Mouse (Mus musculus) forebrain, embryonic 10.5 days (tissue): Measurements from ENCODE around the gene Fads2. TPM values are rescaled to one million over a fixed set of nuclear protein-coding genes. Genes with fewer than 3 reads are reported as not detected.

ENCODE experiments used
- DNase-seq: peaks from one replicate; pipeline ENCODE4 v3.0.0-alpha.2; 2017; ENCODE audit warnings: low spot score; ENCODE audit errors: extremely low spot score
- H3K27ac ChIP-seq: fragments of 300-500 bp; sonication (generic); 2 replicates; pipeline ENCODE4 v1.5.1; 2016; ENCODE audit warnings: mild to moderate bottlenecking
- H3K27me3 ChIP-seq: fragments of 300-500 bp; sonication (generic); 2 replicates; pipeline ENCODE4 v1.6.1; 2016; ENCODE audit warnings: mild to moderate bottlenecking; ENCODE audit not compliant: poor library complexity, severe bottlenecking
- H3K36me3 ChIP-seq: fragments of 300-500 bp; sonication (generic); replicated peaks from 2 replicates; pipeline ENCODE4 v1.6.1; 2016; ENCODE audit warnings: mild to moderate bottlenecking, moderate library complexity
- H3K4me1 ChIP-seq: fragments of 300-500 bp; sonication (generic); 2 replicates; pipeline ENCODE4 v1.6.1; 2016
- H3K4me3 ChIP-seq: fragments of 300-500 bp; sonication (generic); 2 replicates; pipeline ENCODE4 v1.5.1; 2016; ENCODE audit warnings: mild to moderate bottlenecking, moderate library complexity
- H3K9me3 ChIP-seq: fragments of 300-500 bp; sonication (generic); 2 replicates; pipeline ENCODE4 v1.6.1; 2016; ENCODE audit warnings: mild to moderate bottlenecking, moderate library complexity
- WGBS: fragments of 180-500 bp; shearing (Covaris S2); methylation state at CpG from one replicate; pipeline ENCODE4 v1.1.7; 2016; 5-methylcytosine and 5-hydroxymethylcytosine counted together
- polyA plus RNA-seq: library from polyadenylated mRNA; unstranded; fragments of >200 nt; fragmentation: Nextera tagmentation; extraction: Ambion mirVana; gene quantifications from 2 replicates; pipeline ENCODE4 v1.2.1, GENCODE M21; 2016

Gene Fads2
- polyA plus RNA-seq, 1 experiment from 2014 or later, result 201 TPM

- no peaks in the 10 kb centered on the region for H3K27me3 ChIP-seq
- no peaks in the 10 kb centered on the region for H3K9me3 ChIP-seq
- WGBS, result 97% methylated on average over 2 of the region's 2 CpGs
- DNase-seq, result no peak
- no peak overlapping the region for H3K4me3 ChIP-seq
- H3K36me3 ChIP-seq, result peaks cover 83% of the 10 kb centered on the region
- H3K27ac ChIP-seq, result no peak overlapping the region
- H3K4me1 ChIP-seq, result peaks cover 53% of the 10 kb centered on the region
Observed at GRCm38 (mm10) chr19:10096371-10096876, 5.1 kb downstream of the Fads2 start.

GRCm38 (mm10) chr19:10094695-10095094 lies 6.9 kb downstream of the Fads2 start:
- 94% methylated on average over 4 of the region's 4 CpGs for WGBS

DNA sequence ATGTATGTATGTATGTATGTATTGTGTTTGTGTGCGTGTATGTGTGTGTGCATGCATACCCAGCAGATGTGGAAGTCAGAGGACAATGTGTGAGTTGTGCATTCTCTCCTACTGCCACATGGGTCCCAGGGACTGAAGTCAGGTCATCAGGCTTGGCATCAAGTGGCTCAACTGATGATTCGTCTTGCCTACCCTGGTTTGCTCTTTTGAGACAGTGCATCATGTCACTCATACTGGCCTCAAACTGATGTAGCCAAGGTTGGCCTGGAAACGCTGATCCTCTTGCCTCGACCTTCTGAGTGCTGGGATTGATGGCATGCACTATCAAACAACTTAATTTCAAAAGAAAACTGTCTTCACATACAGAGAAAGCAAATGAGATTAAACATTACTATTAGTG lies 7.7 kb downstream of the Fads2 start:
- Histone ChIP-seq H3K4me1 (peaks cover 38% of the 10 kb centered on the region), H3K36me3 (peaks cover 100% of the 10 kb centered on the region), H3K27ac (no peak overlapping the region), H3K4me3 (no peak overlapping the region), H3K27me3 (no peaks in the 10 kb centered on the region), H3K9me3 (no peaks in the 10 kb centered on the region)
- DNase-seq, result no peak
- 89% methylated on average over 4 of the region's 4 CpGs for WGBS

More at GRCm38 (mm10) chr19:10094695-10095094, 6.9 kb downstream of the Fads2 start:
- H3K27ac ChIP-seq, result no peak overlapping the region
- H3K9me3 ChIP-seq, result no peaks in the 10 kb centered on the region
- no peak for DNase-seq
- no peak overlapping the region for H3K4me3 ChIP-seq
- H3K36me3 ChIP-seq, result peaks cover 100% of the 10 kb centered on the region
- no peaks in the 10 kb centered on the region for H3K27me3 ChIP-seq
- H3K4me1 ChIP-seq, result peaks cover 47% of the 10 kb centered on the region

DNA sequence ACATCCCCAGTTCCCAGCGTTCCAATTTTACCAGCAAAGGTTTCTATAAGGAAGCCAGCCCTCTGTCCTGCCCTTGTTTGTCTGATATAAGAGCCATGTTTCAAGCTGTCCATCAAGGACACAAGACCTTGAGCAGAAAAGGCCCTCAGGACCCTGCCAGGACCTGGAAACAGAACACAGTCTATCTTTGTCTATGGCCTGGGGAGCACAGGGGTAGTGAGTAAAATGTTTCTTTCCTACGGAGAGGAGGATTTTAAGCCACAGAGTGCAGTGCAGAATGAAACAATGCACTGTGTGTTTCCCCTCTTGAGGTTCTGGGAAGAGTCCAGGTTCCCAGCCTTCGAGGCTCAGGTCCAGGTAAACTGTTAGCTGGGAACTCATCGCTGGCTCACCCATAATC lies 14.6 kb downstream of the Fads2 start:
- H3K36me3 ChIP-seq, result peaks cover 100% of the 10 kb centered on the region
- no peak overlapping the region for H3K27ac ChIP-seq
- H3K9me3 ChIP-seq, result no peaks in the 10 kb centered on the region
- H3K4me1 ChIP-seq, result no peaks in the 10 kb centered on the region
- DNase-seq, result no peak
- WGBS, result 91% methylated on average over 4 of the region's 4 CpGs
- no peak overlapping the region for H3K4me3 ChIP-seq
- H3K27me3 ChIP-seq, result no peaks in the 10 kb centered on the region

DNA sequence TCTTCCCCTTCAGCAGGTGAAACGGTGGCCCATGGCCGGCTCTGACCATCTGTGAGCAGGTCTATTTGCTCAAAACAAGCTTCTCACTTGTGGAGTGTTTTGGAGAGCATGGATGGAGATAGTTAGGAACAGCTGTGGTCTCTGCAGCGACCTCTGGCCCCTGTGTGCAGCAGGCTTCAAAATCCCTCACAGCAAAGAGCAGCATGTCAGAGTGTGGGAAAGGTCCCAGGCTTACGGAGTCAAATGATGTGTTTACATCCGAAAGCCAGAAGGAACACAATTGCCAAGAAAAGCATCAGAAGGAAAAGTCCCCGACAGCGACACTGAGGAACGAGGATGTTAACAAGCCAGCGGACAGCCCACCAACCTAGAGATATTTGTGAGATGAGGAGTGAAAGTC lies 16.1 kb downstream of the Fads2 start:
- no peak overlapping the region for H3K27ac ChIP-seq
- H3K4me1 ChIP-seq, result no peaks in the 10 kb centered on the region
- peaks cover 100% of the 10 kb centered on the region for H3K36me3 ChIP-seq
- 85% methylated on average over 9 of the region's 9 CpGs for WGBS
- H3K27me3 ChIP-seq, result no peaks in the 10 kb centered on the region
- no peaks in the 10 kb centered on the region for H3K9me3 ChIP-seq
- no peak for DNase-seq
- no peak overlapping the region for H3K4me3 ChIP-seq

DNA sequence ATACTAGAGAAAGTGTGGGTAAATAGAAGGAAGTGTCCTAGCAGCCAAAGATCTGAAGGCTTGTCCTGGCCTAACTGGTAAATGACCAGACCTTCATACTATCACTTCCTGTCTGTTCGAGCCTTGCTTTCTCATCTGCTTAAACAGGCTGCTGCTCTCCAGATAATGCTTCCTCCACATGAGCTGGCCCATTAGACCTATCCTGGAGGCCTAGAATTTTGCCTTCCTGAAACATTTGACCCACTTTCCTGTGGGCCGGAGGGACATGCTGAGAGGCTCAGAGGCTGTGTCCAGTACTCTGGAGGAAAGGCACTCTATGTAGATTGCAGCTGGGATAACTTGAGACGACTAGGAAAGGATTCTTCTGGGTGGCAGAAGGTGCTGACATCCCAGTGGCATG lies 19.4 kb downstream of the Fads2 start:
- WGBS, result 86% methylated on average over 3 of the region's 3 CpGs
- H3K9me3 ChIP-seq, result no peaks in the 10 kb centered on the region
- DNase-seq, result no peak
- no peak overlapping the region for H3K27ac ChIP-seq
- no peaks in the 10 kb centered on the region for H3K27me3 ChIP-seq
- H3K4me1 ChIP-seq, result no peaks in the 10 kb centered on the region
- peaks cover 100% of the 10 kb centered on the region for H3K36me3 ChIP-seq
- no peak overlapping the region for H3K4me3 ChIP-seq

GRCm38 (mm10) chr19:10080384-10080783 lies 21.2 kb downstream of the Fads2 start:
- no peaks in the 10 kb centered on the region for H3K4me1 ChIP-seq
- no peak for DNase-seq
- no peak overlapping the region for H3K27ac ChIP-seq
- WGBS, result 96% methylated on average over 7 of the region's 7 CpGs
- H3K36me3 ChIP-seq, result peaks cover 100% of the 10 kb centered on the region
- H3K27me3 ChIP-seq, result no peaks in the 10 kb centered on the region
- H3K9me3 ChIP-seq, result peaks cover 4% of the 10 kb centered on the region; the same call in 1 of the 2 replicates
- no peak overlapping the region for H3K4me3 ChIP-seq

GRCm38 (mm10) chr19:10078392-10078791 lies 23.2 kb downstream of the Fads2 start:
- no peak for DNase-seq
- Histone ChIP-seq H3K4me3 (no peak overlapping the region), H3K36me3 (peaks cover 100% of the 10 kb centered on the region), H3K9me3 (peaks cover 4% of the 10 kb centered on the region; the same call in 1 of the 2 replicates), H3K27me3 (no peaks in the 10 kb centered on the region), H3K27ac (no peak overlapping the region), H3K4me1 (no peaks in the 10 kb centered on the region)
- 84% methylated on average over 6 of the region's 6 CpGs for WGBS

DNA sequence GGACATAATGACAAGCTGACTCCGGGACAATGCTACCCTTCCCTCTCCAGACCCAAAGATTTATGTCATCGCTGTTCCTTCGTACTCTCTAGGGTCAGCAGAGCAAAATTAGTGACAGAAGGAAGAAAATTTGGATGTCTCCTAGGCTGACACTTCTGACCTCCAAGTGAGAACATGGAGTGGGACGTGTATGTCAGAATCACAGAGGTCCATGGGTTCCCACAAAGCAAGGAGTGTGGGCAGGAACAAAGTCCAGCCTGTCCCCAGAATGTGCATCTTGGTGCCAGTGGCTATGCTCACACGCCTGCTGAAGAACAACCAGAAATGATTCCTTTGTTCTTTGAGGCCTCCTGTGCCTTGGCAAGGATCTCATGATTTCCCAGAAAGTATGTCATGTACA lies 28.4 kb downstream of the Fads2 start:
- Histone ChIP-seq H3K36me3 (peaks cover 100% of the 10 kb centered on the region), H3K9me3 (peaks cover 4% of the 10 kb centered on the region; the same call in 1 of the 2 replicates), H3K27ac (no peak overlapping the region), H3K4me1 (no peaks in the 10 kb centered on the region), H3K4me3 (no peak overlapping the region), H3K27me3 (no peaks in the 10 kb centered on the region)
- 97% methylated on average over 5 of the region's 5 CpGs for WGBS
- DNase-seq, result no peak

DNA sequence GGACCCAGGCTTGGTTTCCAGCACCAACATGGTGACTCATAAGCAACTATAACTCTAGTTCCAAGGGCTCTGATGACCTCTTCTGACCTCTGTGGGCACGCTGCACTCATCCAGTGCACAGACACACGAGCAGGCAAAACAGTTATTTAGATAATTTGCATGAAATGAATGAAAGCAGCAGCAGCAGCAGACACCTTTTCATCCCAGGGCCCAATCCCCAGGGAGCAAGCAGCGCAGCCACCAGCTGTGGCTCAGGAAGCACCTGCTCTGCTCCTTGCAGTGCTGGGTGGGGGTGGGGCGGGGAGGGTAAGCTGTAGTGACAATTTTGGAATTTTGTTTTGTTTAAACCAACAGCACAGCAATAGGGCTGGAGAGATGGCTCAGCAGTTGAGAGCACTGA lies 29.7 kb downstream of the Fads2 start:
- H3K27me3 ChIP-seq, result no peaks in the 10 kb centered on the region
- H3K27ac ChIP-seq, result no peak overlapping the region
- no peak overlapping the region for H3K4me3 ChIP-seq
- WGBS, result 82% methylated on average over 4 of the region's 4 CpGs
- H3K9me3 ChIP-seq, result peaks cover 4% of the 10 kb centered on the region; the same call in 1 of the 2 replicates
- no peaks in the 10 kb centered on the region for H3K4me1 ChIP-seq
- H3K36me3 ChIP-seq, result peaks cover 100% of the 10 kb centered on the region
- no peak for DNase-seq

DNA sequence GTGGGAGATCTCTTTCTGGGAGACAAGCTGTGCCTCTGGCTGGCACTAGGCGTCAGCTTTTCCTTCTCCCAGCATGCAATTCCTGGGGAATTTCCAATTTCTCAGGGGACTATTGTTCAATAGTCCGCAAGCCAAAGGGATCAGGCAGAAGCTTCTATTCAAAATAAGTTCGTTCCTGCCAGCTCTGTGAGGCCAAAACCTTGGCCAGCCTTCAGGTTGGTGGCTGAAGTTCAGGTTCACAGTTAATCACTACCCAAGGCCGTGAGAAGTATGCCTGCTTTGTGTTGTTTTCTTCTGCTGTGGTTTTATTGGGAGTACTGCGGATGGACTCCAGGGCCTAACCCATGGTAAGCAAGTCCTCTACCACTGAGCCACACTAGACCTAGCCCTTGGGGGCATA lies 30.4 kb downstream of the Fads2 start:
- no peak for DNase-seq
- H3K4me3 ChIP-seq, result no peak overlapping the region
- peaks cover 100% of the 10 kb centered on the region for H3K36me3 ChIP-seq
- H3K4me1 ChIP-seq, result no peaks in the 10 kb centered on the region
- H3K27ac ChIP-seq, result no peak overlapping the region
- H3K27me3 ChIP-seq, result no peaks in the 10 kb centered on the region
- 86% methylated on average over 5 of the region's 5 CpGs for WGBS
- peaks cover 4% of the 10 kb centered on the region; the same call in 1 of the 2 replicates for H3K9me3 ChIP-seq

GRCm38 (mm10) chr19:10070186-10070980 lies 31.2 kb downstream of the Fads2 start:
- WGBS, result 97% methylated on average over 8 of the region's 8 CpGs
- H3K27ac ChIP-seq, result no peak overlapping the region
- H3K4me3 ChIP-seq, result no peak overlapping the region
- H3K36me3 ChIP-seq, result peaks cover 100% of the 10 kb centered on the region
- DNase-seq, result no peak
- no peaks in the 10 kb centered on the region for H3K4me1 ChIP-seq
- H3K27me3 ChIP-seq, result no peaks in the 10 kb centered on the region
- H3K9me3 ChIP-seq, result no peaks in the 10 kb centered on the region; the same call in 1 of the 2 replicates

DNA sequence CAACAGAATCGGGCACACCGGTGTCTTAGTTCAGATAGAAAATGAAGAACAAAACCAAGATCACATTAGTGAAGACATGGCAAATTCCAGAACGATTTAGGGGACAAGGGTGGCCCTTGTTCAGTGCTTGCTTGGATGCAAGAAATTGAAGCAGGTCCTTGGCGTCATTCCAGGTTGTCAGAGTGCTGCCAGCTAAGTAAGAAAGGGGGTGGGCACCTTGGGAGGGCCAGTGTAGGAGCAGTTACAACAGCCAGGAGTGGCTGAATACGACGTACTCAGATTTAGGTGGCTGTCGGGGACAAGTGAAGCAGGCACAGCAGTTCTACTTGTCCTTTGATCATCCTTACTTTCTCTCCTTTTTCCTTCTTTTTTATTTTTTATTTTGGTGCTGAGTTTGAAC lies 33.8 kb downstream of the Fads2 start:
- Histone ChIP-seq H3K9me3 (no peaks in the 10 kb centered on the region), H3K4me1 (no peaks in the 10 kb centered on the region), H3K27ac (no peak overlapping the region), H3K27me3 (no peaks in the 10 kb centered on the region), H3K36me3 (peaks cover 100% of the 10 kb centered on the region), H3K4me3 (no peak overlapping the region)
- WGBS, result 96% methylated on average over 7 of the region's 7 CpGs
- no peak for DNase-seq
